Mouse (Mus musculus) olfactory bulb, adult 2 months (tissue): ENCODE results near the gene E130218I03Rik.

Source experiments
- CTCF ChIP-seq: fragments of 200-500 bp; IDR thresholded peaks from 2 replicates; pipeline ENCODE4 v1.5.1; 2012; ENCODE audit warnings: low read depth, mild to moderate bottlenecking, low read length, moderate library complexity; ENCODE audit not compliant: insufficient read depth
- POLR2A ChIP-seq: fragments of 200-500 bp; IDR thresholded peaks from 2 replicates; pipeline ENCODE4 v1.6.1; 2012; ENCODE audit warnings: mild to moderate bottlenecking, low read depth, low read length, moderate library complexity; ENCODE audit not compliant: insufficient read depth

GRCm38 (mm10) chr4:134203340-134203896 is 40.0 kb upstream of the E130218I03Rik start:
- TF ChIP-seq POLR2A (no peak), CTCF (no peak)
